Mouse (Mus musculus) R1 (cell line): ENCODE results near the gene Idh1.

Experiments
- DNase-seq: peaks from one replicate; pipeline ENCODE4 v3.0.0-alpha.2; 2018; ENCODE audit warnings: low read depth, low spot score

Idh1 gene

DNA sequence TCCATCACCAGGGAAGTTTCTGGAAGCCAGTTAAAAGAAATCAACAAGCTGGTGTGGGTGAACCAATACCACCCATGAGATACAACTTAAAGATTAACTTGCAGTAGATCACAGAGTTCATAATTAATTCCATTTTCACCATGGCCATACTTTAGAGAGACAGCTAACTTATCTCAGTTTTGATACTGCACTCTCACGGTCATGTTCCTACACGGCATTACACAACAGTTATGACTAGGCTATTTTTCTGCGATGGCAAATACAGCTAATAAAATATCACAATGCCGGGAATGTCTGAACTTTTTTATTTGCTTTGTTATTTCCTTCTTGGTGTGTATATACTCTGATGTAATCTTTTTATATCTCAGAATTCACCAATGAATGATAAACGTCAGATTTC, 9.4 kb downstream of the Idh1 start:
- DNase-seq: no peak

DNA sequence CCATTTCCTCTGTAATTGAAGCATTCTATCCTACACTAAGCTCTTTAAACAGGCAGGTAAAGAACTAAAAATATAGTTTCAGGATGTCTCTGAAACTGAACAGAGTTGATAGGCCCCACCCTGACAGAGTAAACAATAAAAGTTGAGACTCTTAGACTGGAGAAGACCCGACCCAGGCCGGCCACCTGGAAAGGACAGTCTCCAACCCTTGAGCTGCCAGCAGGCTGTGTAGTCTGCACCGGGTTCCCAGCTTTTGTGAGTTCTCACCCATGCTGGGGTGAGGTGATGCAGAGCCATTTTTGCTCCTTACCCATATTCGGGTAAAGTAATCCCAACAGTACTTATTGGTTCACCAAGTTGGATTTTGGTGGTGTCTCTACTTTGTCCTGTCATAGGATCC, 10.1 kb downstream of the Idh1 start:
- no peak for DNase-seq

DNA sequence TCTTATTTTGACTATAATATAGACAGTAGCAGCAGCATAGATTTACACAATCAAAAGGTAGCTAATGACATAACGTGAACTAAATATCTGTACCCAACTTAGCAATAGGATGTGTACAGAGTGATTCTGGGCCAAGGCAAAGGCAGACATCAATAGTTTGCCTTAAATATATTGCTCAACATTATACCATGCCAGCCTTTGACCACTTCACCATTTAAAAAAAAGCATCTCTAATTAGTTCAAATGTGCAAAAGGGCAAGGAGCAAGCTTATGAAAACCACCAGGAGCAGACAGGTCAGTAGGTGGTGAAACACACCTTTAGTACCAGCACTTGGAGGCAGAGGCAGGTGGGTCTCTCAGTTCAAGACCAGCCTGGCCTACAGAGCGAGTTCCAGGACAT, 12.6 kb downstream of the Idh1 start:
- no peak for DNase-seq

DNA sequence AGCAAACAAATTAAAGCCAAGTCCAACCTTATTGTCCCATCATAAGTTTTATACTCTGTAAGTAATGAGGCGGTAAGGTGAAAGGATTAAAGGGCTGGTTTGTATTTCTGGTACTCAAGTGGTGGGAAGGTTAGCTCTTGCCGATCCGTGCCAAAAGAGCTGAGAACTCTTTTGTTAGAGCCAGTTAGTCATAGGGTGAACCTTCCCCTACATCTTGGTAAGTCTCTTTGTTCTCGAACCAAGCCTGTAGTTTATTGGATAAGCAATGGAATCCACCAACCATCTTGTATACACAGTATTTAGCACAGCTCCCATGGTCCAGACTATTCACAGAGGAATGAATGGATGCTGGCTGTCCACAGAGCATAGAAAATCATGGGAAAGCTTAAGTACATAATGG, 14.7 kb downstream of the Idh1 start:
- peak; percentile 9 for DNase-seq

DNA sequence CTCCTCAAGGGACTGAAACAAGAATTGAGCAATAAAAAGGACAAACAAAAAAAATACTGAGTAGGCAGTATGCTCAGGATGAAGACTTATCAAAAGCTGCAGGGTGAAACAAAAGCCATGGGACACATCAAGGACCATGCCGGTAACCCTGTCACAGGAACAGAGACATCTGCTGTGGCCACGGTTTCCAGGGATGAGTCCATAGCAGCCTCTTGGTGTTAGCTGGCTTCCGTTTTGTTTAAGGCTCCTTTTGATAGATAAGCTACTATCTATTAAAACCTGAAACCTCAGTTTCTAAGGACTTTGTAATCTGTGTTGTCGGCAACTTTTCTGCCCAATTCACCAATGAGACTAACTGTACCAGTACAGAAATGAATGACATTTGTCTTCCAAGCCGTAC, 16.4 kb downstream of the Idh1 start:
- DNase-seq: no peak

DNA sequence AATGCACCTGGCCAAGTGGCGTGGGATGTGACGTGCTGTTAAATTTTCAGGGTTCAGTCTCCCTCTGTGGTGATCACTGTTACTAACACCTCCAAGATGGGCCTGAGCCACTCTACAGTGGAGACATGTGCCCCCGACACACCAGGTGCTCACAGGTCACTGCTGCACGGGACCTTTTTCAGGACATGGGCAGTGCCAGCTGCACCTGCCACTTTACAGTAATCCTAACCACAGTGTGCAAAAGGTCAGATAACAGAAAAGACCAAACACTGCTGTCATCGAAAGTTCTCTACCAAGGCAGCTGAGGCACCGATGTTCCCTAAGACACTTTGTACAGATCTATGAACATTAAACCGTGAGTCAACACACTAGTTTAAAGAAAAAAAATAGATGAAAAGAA, 16.8 kb downstream of the Idh1 start:
- DNase-seq: no peak

DNA sequence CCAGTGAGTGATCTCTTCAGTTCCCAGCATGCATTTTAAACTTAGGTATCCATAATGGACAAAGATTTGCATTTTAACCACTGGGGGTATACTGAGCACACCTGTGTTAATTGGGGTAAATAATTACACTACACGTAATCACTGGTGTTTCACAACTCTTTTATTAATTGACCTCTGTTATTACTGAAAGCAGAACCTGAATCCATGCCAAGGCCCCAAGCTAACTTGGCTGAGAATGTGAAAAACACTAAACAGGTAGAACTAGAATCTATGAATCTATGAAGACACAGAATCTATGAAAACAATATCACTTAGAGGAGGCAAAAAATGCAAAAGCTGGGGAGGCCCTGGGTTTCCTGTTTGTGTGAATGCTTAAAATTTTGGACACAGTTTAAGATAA, 18.8 kb downstream of the Idh1 start:
- DNase-seq: no peak

DNA sequence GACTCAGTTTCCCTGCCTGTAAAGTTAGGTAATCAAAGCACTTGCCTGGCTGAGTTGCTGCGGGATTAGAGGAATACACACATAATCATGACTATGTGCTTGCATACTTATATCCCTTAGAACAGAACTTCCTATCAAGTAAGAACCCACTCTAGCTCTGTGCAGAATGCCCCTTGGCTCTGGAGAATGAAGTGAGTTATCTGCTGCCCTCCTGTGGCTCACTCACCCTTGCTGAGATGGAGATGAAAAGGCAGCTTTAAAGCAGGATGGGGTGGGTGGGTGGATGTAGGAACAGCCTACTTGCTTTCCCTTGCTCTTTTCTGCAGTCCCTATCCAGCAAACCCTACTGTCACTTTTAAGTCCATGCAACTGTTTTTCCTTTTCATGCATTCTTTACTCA, 24.1 kb downstream of the Idh1 start:
- DNase-seq: peak; percentile 9

DNA sequence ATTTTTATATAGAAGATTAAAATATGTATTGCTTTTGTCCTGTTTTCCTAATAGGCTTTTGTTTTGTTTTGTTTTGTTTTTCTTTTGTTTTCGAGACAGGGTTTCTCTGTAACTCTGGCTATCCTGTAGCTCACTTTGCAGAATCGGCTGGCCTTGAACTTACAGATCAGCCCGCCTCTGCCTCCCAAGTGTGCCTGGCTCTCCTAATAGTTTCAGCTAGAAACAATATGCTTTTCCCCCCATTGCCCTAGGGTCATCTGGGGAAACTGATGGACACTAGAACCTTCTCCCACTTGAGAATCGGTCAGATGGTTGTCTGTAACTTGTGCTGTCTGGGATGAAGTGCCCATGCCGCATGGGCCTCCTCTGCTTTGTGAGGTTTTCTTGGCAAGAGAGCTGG, 30.2 kb downstream of the Idh1 start:
- DNase-seq: no peak

DNA sequence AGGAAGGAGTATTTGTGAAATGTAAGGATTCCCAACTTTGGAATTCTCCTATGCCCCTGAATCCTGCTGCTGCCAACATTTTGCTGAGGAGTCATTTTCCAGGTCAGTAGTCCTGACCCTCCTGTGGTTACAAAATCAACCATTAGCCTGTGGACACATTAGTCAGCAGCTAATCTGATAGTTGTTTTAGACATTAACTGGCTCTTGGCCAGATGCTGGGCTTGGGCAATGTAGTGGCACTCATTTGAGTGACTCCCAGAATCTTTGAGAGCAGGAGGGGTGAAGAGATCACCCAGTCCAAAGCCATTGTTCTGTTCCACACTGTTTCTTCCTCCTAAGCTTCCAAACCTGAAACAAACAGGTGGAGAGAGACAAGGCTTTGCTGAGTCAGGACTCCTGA, 31.5 kb downstream of the Idh1 start:
- DNase-seq: no peak

DNA sequence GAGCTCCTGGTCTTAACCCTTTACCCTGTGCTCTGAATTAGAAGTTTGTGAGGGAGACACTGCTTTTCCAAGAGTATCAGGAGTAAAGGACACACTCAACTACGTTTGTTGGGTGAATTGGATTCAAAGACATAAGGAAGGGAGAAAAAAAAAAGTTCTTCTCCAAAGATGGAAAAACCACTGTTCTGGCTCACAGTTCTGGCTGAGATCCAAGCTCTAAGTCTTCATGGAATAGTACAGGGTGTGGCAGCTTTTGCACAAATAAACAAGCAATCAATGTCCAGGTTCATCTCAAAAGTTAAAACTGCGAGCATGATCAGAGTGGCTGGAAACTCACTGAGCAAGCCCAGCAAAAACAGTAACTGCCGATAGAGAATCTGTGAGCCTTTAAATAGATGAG, 38.3 kb downstream of the Idh1 start:
- no peak for DNase-seq

DNA sequence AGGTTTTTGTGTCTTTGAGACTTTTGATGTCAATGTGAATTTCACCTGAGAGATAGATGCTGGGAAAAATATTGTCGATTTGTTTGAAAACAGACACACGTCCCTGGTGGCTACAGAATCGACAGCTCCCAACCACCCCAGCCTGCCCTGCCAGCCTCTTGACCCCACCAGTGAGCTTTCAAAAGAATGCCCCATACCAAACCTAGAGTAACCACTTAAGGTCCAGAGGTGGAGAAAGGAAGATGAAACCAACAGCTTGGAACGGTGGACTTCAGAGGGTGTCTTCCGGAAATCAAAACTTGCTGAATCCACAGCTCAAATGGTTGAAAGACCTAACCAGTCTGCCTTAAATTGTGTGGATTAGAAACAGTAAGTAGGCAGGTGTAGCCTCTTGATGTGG, 39.0 kb downstream of the Idh1 start:
- no peak for DNase-seq

DNA sequence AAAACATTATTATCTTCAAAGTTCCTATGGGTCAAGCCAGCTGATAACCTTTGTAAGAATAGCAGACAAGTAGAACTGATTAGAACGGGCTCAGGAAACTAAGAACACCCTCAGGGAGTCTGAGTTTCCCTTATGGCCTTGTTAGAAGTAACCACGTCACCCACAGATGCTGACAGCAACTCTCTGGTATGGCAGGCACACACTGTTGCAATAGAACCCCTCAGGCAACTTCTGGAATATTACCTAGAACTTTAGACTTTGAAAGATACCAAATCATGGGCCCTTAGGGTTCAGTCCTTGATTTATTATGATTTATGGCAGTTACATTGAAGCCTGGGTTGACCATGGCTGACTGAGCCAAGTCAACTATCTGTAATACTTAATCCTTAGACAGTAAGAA, 39.7 kb downstream of the Idh1 start:
- DNase-seq: no peak

DNA sequence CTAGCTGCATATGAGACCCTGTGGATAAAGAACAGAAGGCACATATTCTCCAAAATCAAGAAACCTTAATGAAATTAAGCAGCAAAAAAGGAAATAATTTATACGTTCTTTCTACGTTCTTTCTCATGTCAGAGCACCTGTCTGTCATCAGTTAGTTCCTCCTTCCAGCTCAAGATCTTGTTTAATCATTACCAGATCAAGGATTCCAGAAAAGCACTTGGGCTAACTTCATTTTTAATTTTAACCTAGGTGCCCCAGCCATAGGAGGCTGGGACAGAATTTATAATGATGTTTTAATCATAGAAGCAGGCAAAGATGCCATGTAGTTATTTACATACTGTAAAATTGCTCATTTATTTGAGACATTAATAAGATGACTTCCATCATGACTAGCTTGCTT, 41.5 kb downstream of the Idh1 start:
- no peak for DNase-seq

DNA sequence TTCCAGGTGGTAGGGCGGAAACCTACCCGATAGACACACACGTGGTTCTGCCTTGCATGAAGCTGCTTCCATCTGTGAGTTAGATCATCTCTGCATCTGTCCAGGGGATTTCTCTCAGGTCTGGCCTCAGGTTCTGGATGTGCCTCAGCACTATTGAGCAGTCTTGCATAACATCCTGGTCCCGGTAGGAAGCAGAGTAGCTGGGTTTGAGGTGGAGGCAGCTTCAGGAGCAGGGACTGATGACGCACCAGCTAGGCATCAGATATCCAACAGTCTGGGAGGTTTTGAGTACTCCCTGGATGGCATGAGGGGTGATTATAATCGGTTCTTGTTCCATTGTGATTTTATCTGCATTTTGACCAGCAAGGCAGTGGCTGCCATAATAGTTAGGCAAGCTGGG, 48.7 kb downstream of the Idh1 start:
- no peak for DNase-seq

DNA sequence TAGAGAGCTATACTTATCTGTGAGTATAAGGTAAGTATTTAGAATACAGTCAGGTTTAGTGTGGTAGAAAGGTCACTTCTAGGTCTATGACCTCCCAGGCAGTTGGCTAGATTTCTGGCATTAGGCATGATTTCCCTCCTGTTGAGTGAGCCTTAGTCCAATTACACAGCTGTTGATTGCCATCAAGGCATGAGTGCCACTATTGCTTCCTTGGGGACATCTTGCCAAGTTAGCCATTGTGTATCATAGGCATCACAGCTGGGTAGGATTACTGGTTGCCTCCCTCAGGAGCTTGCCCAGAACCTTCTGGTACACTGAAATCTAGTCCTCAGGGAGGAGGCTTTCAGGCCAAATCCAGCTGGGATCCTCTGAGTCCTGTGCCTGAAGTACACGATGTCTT, 53.5 kb downstream of the Idh1 start:
- no peak for DNase-seq

DNA sequence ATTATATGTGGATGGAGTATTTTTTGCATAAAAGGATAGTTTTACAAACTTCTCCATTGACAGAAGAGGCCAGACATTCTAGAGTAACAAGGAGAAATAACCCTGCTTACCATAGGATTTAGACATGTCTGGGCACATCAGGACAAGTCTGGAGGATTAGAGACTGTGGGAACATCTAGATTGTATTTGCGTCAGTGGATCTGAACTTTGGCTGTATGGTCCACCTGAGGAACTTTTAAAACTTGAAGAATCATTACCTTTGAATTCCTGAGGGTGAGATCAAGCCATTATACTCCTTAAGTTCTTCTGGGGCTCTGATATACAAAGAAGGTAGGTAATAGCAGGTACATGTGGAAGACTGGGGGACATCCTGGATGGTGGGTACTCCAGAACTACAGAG, 54.6 kb downstream of the Idh1 start:
- DNase-seq: no peak

DNA sequence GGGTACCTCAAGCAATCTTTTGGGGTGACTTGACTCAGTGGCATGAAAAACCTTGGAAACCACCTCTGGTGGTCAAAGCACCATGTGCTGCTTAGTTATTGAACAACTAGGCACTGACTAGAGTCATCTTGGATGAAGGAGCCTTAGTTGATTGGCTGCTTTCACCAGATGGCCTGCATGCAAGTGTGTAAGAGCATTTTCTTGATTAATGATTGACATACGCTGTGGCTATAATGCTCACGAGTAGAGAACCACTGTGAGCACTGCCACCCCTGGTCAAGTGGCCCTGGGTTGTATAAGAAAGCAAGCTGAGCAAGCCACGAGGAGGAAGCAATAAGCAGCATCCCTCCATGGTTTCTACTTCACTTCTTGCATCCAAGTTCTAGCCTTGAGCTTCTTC, 56.1 kb downstream of the Idh1 start:
- no peak for DNase-seq

DNA sequence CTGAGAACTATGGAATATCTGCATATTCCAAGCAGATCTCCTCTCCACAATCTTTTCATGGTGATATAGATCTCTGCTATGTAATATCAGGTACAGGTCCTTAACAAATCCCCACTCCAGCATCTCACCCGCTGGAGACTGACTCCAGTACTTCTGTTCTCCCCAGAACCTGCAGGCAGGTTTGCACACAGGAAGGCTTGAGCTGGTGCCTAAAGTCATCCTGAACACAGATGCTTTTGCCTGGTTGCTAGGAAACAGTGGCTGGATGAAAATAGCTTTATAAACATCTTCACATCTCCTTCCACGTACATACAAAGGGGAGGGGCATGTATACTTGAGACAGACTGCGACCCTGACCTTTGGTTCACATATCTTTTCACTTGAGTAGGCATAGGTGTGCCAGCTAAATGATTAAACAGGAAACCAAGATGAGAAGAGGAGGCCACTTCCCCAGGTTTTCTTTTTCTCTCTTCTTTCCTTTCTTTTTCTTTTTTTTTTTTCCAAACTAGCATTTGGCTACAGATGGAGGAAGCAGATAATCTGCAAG, 56.6 kb downstream of the Idh1 start:
- DNase-seq: no peak

DNA sequence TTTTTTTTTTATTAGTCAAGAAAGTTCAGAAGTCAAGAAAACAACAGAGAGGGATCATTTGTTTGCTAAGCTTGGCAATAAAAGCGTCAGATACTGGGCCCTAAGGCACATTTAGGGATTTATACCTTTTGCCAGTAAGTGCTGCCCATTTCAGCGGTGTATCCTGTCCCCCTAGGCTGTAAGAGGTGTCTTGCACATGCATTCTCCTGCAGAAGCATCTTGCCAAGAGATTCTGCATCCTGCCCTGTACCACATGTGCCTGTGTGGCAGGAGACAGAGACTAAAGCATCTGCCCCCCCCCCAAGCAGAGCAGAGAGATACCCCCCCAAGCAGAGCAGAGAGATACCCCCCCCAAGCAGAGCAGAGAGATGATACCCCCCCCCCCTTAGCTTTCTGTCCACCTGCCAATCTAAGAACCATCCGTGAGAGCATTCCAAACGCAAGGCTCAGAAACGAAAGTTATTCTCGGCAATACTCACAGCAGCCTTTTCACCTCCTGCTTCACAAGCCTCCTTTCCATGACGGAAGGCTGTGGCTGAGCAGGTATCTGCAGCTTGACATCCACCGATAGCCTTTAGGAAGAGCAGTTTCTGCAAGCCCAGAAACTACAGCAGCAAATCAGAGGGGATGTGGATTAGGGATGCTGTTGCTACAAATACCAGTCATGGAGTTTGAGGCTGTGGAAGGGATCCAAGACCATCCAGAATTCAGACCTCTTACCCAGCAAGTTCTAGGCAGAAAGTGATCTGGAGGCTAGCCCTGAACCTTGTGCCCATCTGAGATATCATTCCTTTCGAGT, 63.5 kb downstream of the Idh1 start, which contains the start of gene D630023F18Rik:
TSS of gene D630023F18Rik (minus strand) at position 641 of the 799 bp plus-strand sequence.
- no peak for DNase-seq

DNA sequence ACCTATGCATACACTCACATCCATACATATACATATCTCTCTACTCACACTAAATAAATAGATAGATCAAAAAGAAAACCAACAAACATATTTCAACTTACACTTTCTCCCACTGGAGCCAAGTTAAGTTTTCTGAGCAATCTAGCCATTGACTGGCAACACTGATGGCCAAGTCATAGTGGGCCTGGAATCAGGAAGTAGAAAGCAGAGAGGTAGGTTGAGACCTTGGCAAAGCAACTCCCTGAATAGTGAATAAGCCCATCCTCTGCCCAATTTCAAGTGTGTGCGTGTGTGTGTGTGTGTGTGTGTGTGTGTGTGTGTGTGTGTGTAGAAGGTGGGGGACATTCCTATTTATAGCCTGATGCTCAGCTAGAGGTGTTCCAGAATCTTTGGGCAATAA, 66.9 kb downstream of the Idh1 start, which contains the start of gene Gm28845:
TSS of gene Gm28845 (minus strand) at position 121 of the 400 bp plus-strand sequence.
- no peak for DNase-seq

DNA sequence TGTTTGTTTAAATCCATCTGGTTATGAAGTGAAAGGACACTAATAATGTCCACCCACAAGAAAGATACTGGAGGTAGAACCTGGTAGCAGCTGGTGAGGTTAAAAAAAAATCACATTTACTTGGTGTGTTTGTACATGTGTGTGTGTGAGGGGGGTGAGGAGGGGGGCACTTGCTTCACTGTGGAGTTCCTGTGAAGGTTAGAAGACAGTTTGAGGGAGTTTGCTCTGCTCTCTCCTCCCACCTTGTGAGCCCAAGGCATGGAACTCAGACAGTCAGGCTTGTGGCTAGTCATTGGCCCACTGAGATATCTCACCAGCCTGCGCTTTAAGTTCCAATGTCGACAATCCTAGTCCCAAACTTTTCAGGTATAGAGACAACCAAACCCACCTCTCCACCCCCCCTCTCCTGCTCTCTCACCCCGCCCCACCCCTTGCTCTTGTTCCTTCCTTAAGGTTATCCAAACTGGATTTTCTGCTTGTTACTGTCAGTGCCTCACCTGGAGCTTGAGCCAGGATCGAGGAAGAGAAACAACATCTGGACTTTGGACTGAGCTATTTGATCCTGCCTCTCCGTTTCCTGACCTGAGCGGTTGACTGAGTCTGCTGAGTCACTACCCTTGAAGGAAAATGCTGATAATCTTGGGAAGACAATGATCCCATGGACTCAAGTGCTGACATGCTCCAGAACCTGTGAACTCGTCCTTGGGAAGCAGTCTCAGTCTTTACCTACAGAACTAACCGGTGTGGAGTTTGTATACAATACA, 68.0 kb downstream of the Idh1 start:
- DNase-seq: peak; percentile 24
